Mouse (Mus musculus) B cell, adult 67 days (primary cell): ENCODE data around the gene Gm20820. TPM values are rescaled to one million over a fixed set of nuclear protein-coding genes. Genes with fewer than 3 reads are reported as not detected.

Source experiments
- total RNA-seq, 2 experiments: library from RNA; stranded (reverse); gene quantifications; 4 replicates each; pipeline ENCODE4 v1.2.4; 2023

Gene Gm20820
- not detected for total RNA-seq

GRCm38 (mm10) chrY:86061472-86061871, at the start of gene Gm20820:
Gene Gm20820, plus strand, starts transcription at chrY:86061772.

